Mouse (Mus musculus): ENCODE measurements at regions not wholly inside any gene's neighbourhood (a gene's known extent, or its start where the extent isn't known, plus 50 kb on each side); places are given as distances from the start of the nearest gene placed in this dataset.

GRCm38 (mm10) chr9:122568691-122569441, 178.3 kb upstream of the Topaz1 start:
- DNase-seq = no peak

DNA sequence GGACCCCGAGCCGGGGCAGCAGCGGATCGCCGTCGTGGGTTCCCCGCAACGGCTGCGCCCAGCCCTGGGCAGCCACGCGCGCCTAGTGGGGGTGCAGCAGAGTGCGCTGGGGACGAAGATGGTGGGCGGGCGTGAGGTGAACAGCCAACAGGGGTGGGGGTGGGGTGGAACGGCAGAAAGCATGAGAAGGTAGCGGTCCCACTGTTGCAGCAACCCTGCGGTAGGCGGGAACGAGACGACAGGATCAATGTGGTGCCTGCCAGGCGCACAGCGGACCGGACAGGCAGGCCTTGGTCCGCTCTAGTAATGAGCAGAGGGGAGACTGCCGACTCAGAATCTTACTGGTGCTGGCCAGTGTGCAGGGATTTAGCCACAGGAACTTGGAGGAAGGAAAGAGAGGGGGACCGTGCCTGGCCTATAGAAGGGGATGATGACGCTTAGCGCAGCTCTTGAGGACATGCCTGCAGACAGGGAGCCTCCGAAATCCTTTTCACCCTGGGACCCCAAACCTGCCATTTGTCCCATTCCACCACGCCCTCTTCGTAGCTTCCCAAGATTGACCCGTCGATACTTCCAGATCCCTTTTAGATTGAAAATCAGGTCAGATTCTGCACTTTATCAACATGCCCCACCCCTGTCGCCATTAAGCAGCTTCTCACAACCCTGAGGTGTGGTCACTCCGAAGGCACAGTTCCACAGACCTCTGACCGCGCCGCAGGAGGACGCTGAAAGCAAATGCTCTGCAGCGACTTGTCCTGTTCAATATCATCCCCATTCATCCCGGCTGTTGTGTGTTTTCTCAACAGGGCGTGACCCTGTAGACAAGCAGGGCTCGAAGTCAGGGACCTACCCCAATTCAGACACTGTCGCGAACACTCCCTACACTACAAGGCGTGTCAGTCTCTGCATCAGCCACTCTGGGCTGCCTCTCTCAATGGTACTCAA, 177.4 kb upstream of the Topaz1 start:
- DNase-seq = no peak

- no peak for DNase-seq
Measured at GRCm38 (mm10) chr9:122571001-122571400, 176.1 kb upstream of the Topaz1 start.

DNA sequence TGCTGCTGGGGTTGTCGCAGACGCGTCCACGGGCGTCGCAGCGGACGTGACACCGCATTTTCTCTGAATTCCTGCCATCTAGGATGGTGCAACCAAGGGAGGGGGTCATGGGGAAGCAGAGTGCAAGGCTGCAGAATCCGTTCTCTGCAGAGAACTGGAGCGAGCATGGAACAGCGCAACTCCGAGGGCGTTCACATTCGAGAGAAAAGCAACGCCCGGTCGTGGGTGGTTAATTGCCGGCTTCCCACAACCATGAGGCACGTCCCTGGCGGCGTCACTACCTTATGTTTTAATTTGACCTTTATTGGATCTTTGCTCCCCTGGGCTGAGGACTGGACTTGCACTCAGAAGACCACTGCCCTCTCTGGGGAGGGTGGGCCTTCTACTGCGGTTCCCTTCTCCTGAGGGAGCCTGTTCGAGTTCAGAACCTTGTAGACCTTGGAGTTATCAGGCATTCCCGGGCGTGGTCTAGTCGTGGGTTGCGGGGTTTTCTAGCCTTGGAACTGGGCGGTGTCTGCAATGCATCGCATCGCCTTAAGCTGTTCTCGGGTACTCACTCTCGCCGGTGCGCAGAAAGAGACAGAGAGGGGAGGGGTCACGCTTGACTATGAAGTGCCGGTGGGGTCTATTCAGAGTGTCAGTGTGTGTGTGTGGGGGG, 175.6 kb upstream of the Topaz1 start:
- no peak for DNase-seq

GRCm38 (mm10) chr9:122572060-122572835, 174.9 kb upstream of the Topaz1 start:
- peak; percentile 21 to 51 for DNase-seq

DNA sequence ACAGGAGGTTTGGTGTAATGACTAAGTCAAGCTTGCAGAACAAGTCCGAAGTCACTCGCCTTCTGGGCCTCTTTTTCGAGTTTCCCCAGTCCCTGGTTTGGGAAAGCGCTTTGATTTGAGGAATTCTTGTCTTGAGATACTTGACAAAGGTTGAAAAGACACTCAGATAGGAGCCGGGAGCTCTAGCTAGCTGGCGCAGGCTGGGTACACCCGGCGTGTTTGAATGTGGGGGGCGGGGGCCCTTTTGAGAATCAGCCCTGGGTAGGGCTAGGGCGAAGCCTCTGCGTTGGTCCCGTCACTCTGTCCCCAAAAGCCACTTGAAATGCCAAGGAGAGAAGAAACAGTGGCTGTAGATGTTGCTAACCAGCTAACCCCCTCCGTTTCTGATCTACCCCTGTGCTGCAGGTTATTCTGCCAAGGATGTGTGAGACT, 174.3 kb upstream of the Topaz1 start:
- DNase-seq = no peak

- no peak for DNase-seq
Measured at GRCm38 (mm10) chr9:122585228-122585627, 161.9 kb upstream of the Topaz1 start.

- no peak for DNase-seq
Measured at GRCm38 (mm10) chr9:122586421-122586820, 160.7 kb upstream of the Topaz1 start.

DNA sequence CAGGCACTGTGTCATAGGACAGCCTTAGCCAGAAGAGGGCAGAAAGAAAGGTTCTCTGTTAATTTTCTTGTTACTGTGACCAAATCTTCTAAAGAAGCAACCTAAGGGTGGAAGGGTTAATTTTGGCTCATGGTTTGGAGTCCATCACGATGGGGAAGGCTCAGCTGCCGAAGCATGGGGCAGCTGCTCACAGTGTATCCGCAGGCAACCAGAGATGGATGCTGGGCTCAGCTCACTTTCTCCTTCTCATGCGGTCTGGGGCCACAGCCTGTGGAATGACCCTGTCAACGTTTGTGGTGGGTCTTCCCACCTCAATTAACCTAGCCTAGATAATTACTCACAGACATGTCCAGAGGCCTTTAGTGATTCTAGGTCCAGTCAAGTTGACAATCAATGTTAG, 160.2 kb upstream of the Topaz1 start:
- DNase-seq = no peak

DNA sequence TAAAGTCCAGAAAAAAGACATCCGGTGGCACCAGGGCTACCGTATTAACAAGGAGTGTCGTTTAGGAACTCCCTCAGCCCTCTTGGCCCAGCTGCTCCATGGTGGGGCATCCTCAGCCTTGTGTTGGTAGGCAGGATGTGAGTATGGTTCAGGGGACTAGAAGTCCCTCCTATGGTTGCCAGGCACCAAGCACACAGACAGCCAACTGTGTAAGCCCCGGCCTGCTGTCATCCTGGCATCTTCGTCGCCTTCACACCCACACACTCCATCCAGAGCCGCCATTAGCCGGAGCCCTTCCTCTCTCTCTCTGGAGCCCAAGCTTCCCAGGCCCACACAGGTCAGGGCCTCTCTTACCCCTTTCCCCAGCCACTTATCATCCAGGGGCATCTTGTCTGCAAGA, 158.9 kb upstream of the Topaz1 start:
- no peak for DNase-seq

DNA sequence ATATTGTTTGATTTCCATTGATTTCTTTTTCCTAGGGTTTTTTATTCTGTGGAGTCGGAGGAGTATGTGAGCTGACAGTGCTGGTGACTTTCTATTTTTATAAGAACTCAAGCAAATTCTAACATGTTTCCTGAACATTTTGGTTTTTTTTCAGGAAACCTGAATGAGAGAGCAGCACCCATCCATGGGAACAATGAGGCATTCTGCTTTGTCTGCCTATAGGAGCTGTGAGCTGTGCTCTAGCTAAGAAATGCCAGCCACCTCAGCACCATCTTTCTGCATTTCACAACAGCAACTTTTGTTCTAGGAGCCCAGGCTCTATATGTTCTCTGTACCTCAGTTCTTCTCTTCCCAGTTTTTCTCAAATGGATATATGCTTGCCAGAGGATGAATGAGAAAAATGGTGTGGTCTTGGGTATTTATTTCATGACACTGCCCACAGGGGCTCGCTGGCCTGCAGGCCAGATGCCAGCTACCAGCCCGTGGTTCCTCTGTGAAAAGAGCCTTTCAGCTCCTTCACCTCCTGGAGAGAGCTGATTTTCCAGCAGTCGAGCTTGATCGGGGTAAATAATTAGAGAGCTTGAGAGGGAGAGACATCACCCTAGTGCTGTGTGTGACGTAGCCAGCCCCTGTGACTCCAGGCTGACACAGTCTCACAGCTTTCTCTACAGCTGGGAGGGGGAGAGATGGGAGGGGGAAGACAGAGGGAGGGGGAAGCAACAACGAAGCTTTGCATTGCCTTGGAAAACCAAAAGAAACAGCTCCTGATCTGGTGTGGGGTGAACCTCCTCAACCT, 154.1 kb upstream of the Topaz1 start:
- DNase-seq = no peak

DNA sequence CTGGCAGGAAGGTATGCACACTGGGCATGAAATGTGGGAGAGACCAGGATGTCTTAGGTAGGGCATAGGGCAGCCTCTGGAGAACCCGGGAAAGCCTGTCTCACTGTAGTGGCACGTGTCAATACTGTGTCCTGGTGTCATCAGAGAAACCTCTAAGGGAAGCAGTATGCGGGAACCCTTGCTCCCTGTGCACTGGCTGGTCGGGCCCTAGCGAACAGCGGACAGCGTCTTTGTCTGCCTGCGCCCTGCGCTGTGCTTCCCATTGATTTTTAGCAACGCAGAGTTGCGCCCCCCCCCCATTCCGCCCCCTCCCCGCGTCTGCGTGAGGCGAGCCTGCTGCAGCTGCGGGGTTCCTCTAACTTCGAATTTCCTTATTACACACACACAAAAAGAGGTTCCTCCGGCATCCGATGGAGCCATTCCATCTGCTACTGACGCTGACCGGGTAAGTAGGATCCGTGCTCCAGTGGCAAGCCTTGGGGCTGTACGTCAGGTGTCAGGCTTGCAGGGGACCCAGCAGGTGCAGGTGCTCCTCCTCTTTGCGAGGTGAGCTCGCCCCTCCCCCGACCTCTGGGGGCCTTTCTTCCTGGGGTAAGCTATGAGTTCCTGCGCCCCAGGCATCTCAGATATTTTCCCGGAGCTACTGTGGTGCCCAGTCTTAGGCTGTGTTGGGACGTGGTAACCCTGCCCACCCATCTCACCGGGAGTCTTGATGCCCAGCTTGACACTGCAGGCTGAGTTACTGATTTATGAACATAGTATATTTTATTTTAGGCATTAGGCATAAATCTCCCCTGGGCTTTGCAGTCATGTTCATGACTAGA, 151.8 kb upstream of the Topaz1 start:
- DNase-seq = no peak

DNA sequence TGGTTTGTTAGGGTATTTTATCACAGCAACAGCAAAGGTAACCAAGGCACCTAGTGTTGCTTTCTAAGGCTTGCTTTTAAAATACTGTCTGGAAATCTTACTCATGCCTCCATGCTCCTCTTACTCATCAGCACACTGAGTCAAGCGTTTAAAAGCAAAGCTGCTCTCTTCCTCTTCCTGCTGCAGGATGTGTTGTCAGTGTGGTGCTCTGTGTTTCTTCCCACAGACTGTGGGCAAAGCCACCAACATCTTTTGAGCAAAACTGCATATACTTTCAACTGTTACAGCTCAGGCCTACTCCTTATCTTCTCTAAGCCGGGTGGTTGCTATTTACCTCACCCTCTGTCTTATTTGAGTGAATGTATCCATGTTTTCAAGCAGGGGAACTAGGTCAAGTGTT, 144.0 kb upstream of the Topaz1 start:
- no peak for DNase-seq

DNA sequence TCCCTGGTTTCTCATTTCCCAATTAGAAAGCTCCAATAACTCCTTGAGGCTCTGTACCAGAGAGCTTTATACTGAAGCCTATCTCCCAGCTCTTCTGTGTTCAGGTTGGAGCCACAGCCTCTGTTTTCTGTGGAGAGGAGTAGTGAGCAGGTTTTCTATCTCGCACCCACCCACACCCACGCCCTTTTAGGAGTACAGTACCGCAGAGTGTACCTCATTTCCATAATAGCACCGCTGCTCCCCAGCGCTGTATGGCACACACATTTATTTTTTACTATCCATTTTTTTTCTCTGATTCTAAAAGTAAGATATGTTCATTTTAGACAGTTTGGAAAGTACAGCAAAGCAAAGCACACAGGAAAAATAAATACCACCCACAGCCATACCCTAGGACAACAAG, 137.5 kb upstream of the Topaz1 start:
- DNase-seq = no peak

GRCm38 (mm10) chr9:122610918-122611317, 136.2 kb upstream of the Topaz1 start:
- no peak for DNase-seq

DNA sequence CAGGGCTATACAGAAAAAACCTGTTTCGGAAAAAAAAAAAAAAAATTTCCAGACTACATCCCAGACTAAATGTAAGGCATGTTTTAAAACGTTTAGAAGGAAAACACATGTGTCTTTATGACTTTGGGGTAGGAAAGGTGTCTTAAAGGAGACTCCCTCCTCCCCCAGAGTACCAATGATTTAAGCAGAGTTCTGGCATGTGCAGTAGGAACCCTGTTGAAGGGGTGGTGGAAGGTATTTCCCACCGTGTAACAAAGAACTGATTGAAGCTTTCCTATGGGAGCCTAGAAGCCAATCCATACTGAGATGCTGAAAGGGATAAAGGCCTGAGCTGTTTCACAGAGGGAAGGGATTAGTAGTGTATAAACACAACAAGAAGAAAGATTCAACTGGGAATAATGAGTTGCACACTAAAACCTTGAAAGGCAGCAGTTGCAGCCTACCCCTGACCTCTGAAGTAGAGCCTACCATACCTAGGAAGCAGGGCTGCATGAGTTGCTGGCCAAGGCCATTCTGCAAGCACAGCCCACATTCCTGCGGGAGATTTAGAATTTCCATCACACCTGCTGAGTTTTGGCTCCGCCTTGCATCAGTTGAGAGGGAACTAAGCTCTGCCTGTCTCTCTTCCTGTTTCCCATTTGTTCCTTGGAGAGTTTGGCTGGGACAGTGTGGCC, 132.4 kb upstream of the Topaz1 start:
- no peak for DNase-seq

DNA sequence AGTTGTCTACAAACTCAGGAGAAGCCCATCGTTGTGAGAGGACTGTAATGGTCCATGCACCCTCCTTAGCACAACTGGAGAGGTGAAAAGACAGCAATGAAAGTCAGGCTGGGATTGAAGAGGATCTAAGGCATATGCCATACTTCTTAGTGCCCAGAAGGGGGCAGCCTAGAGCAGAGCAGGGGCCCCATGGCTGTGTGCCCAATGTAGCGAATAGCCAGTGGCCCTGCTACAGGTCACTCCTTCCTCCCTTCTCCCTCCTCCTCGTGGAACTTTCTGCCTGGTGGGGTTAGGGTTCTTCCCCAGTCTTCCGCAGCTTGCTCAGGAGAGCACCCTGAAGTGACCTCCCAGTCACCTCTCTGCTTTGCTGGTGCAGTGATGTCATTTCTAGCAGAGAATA, 131.8 kb upstream of the Topaz1 start:
- peak; percentile 25 to 29 for DNase-seq

DNA sequence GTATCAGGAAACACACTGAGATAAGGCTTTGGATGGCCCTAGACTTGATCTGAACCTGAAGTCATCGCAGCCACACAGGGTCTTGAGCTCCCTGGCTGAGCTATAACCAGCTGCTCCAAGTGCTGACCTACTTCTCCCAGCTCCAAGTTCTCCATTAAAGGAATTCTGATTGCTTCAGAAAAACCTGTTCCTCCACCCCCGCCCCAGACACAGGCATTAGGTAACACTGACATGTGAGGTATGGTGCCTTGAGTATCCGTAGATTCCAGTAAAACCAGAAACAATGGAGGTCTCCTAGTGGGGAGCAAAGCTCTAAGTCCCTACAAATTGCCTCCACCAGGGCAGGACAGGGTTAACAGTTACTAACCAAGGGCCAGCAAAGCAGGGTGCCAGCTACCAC, 129.4 kb upstream of the Topaz1 start:
- DNase-seq = no peak

- no peak for DNase-seq
Measured at GRCm38 (mm10) chr9:122625081-122625480, 122.1 kb upstream of the Topaz1 start.

- no peak for DNase-seq
Measured at GRCm38 (mm10) chr9:122626346-122626745, 120.8 kb upstream of the Topaz1 start.
